Mouse (Mus musculus) cerebellum, adult 9-11 months (tissue): ENCODE measurements around the gene Fam122b.

ENCODE experiments used
- DNase-seq: peaks from one replicate; pipeline ENCODE4 v3.0.0; 2022

Gene Fam122b

GRCm38 (mm10) chrX:53196392-53196791 lies 73.2 kb downstream of the Fam122b start:
- no peak for DNase-seq
